Mouse (Mus musculus) ES-Bruce4 (cell line): ENCODE measurements at regions not wholly inside any gene's neighbourhood (a gene's known extent, or its start where the extent isn't known, plus 50 kb on each side); places are given as distances from the start of the nearest gene placed in this dataset.

ENCODE experiments used
- H3K27ac ChIP-seq: 2 replicates; pipeline ENCODE4 v1.5.1; 2012; ENCODE audit warnings: low read length, inconsistent platforms; ENCODE audit not compliant: insufficient read depth
- H3K27me3 ChIP-seq: 2 replicates; pipeline ENCODE4 v1.6.1; 2012; ENCODE audit warnings: mild to moderate bottlenecking, low read length, inconsistent platforms; ENCODE audit not compliant: control insufficient read depth, poor library complexity, insufficient read depth, severe bottlenecking
- H3K36me3 ChIP-seq: 2 replicates; pipeline ENCODE4 v1.6.1; 2012; ENCODE audit warnings: inconsistent platforms, mild to moderate bottlenecking, low read length, moderate library complexity; ENCODE audit not compliant: control insufficient read depth, poor library complexity, insufficient read depth, severe bottlenecking
- H3K4me1 ChIP-seq: one replicate; pipeline ENCODE4 v1.8.1; 2011; ENCODE audit warnings: low read length; ENCODE audit not compliant: control insufficient read depth, insufficient read depth
- H3K4me3 ChIP-seq: 2 replicates; pipeline ENCODE4 v1.5.1; 2011; ENCODE audit warnings: low read depth, mild to moderate bottlenecking, low read length
- H3K9ac ChIP-seq: 2 replicates; pipeline ENCODE4 v1.6.1; 2012; ENCODE audit warnings: low read depth, mild to moderate bottlenecking, inconsistent platforms; ENCODE audit not compliant: poor library complexity, severe bottlenecking
- H3K9me3 ChIP-seq: replicated peaks from 2 replicates; pipeline ENCODE4 v1.6.1; 2012; ENCODE audit warnings: mild to moderate bottlenecking, low read length, inconsistent platforms; ENCODE audit not compliant: control insufficient read depth, poor library complexity, insufficient read depth, severe bottlenecking
- CTCF ChIP-seq: IDR thresholded peaks from one replicate; pipeline ENCODE4 v1.8.1; 2011; ENCODE audit warnings: low read depth, low read length
- EP300 ChIP-seq: IDR thresholded peaks from 2 replicates; pipeline ENCODE4 v1.6.1; 2011; ENCODE audit warnings: low read depth, low read length; ENCODE audit not compliant: insufficient read depth
- POLR2A ChIP-seq: IDR thresholded peaks from one replicate; pipeline ENCODE4 v1.8.1; 2011; ENCODE audit warnings: low read length; ENCODE audit not compliant: insufficient read depth

GRCm38 (mm10) chr3:18738946-18739345, 790.7 kb downstream of the Cypt12 start:
- Histone ChIP-seq H3K27me3 (no peaks in the 10 kb centered on the region), H3K9ac (no peak overlapping the region), H3K36me3 (no peaks in the 10 kb centered on the region), H3K4me1 (no peaks in the 10 kb centered on the region), H3K27ac (no peak overlapping the region), H3K9me3 (no peaks in the 10 kb centered on the region), H3K4me3 (no peak overlapping the region)
- no peak for TF ChIP-seq CTCF
- TF ChIP-seq POLR2A = no peak
- no peak for TF ChIP-seq EP300

DNA sequence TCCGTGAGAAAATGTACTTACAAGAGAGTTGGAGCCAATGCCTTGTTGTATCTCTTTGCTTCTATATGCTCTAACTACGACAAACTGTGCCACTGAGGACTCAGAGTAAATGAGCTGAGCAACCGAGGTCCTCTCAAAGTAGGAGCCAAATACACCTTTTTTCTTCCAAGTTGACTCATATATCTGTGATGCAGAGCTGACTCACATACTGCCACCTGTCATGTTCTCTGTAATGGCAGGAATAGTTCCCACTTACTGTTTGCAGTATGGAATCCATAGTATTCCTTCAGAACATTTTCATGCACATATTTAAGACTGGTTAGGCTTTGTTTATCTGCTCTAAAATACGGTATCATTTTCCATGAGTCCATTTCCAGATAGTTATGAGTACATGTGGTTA, 792.1 kb downstream of the Cypt12 start:
- H3K27ac ChIP-seq = no peak overlapping the region
- no peaks in the 10 kb centered on the region for H3K36me3 ChIP-seq
- H3K9me3 ChIP-seq = no peaks in the 10 kb centered on the region
- no peaks in the 10 kb centered on the region for H3K27me3 ChIP-seq
- no peak overlapping the region for H3K4me3 ChIP-seq
- TF ChIP-seq CTCF (no peak), POLR2A (no peak), EP300 (no peak)
- no peaks in the 10 kb centered on the region for H3K4me1 ChIP-seq
- H3K9ac ChIP-seq = no peak overlapping the region

- no peaks in the 10 kb centered on the region for H3K4me1 ChIP-seq
- no peak overlapping the region for H3K27ac ChIP-seq
- no peak overlapping the region for H3K9ac ChIP-seq
- no peaks in the 10 kb centered on the region for H3K27me3 ChIP-seq
- H3K9me3 ChIP-seq = no peaks in the 10 kb centered on the region
- H3K4me3 ChIP-seq = no peak overlapping the region
- no peaks in the 10 kb centered on the region for H3K36me3 ChIP-seq
- TF ChIP-seq CTCF = no peak
- TF ChIP-seq POLR2A = no peak
- TF ChIP-seq EP300 = no peak
These were observed 795.3 kb downstream of the Cypt12 start for GRCm38 (mm10) chr3:18743474-18743873.

- Histone ChIP-seq H3K9me3 (no peaks in the 10 kb centered on the region), H3K4me1 (no peaks in the 10 kb centered on the region), H3K9ac (no peak overlapping the region), H3K4me3 (no peak overlapping the region), H3K27me3 (no peaks in the 10 kb centered on the region), H3K27ac (no peak overlapping the region), H3K36me3 (no peaks in the 10 kb centered on the region)
- TF ChIP-seq EP300 = no peak
- no peak for TF ChIP-seq POLR2A
- TF ChIP-seq CTCF = no peak
These were observed 796.0 kb downstream of the Cypt12 start for GRCm38 (mm10) chr3:18744216-18744615.

- Histone ChIP-seq H3K4me3 (no peak overlapping the region), H3K4me1 (no peaks in the 10 kb centered on the region), H3K9me3 (no peaks in the 10 kb centered on the region), H3K27ac (no peak overlapping the region), H3K9ac (no peak overlapping the region), H3K36me3 (no peaks in the 10 kb centered on the region), H3K27me3 (no peaks in the 10 kb centered on the region)
- no peak for TF ChIP-seq POLR2A
- TF ChIP-seq EP300 = no peak
- TF ChIP-seq CTCF = no peak
These were observed 798.0 kb downstream of the Cypt12 start for GRCm38 (mm10) chr3:18746206-18746605.

DNA sequence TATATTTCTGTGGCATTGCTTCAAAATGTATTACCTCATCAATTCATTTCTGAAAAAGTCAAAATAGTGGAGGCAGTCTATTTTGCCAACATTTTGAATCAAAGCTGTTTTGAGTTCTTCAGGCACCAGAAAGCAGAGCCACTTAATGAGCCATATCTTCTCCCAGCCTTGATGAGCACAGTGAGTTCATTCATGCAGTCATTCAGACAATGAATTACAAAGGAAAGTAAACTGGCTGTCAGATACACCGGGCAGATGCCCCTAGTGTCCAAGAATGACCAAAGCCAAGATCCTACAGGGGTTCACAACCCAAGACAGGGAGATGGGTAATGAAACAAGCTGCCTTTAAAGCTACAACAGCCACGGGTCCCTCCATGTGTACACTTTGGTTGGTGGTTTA, 798.7 kb downstream of the Cypt12 start:
- H3K27ac ChIP-seq = no peak overlapping the region
- no peak overlapping the region for H3K4me3 ChIP-seq
- TF ChIP-seq CTCF = no peak
- no peak for TF ChIP-seq EP300
- TF ChIP-seq POLR2A = no peak
- H3K36me3 ChIP-seq = no peaks in the 10 kb centered on the region
- no peak overlapping the region for H3K9ac ChIP-seq
- no peaks in the 10 kb centered on the region for H3K9me3 ChIP-seq
- H3K4me1 ChIP-seq = no peaks in the 10 kb centered on the region
- H3K27me3 ChIP-seq = no peaks in the 10 kb centered on the region

DNA sequence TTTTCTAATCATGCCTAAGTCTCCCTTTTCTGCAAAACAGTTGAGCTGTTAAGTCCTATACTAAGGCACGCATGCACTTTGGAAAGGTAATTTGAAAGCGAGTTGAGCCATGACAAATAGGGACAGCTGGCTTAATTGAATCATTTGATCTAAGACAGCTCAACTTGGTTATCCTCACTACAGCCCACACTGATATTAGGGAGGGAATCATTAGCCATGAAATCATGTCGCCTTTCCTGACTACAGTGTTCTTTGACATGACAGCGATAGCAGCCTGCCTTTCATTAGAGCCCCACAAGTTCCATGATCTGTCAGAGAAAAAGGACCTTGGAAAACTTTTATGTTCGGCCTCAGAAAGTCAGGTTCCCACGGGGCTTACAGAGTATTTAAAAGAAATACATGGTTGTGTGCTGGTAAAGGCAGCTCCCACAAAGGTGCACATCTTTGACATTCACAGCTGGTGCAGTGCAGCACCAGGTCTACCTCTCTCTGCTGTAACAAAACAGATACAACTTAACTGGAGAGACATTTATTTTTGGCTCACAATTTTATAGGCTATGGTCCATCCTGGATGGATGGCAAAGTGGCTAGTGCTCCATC, 803.5 kb downstream of the Cypt12 start:
- no peaks in the 10 kb centered on the region for H3K36me3 ChIP-seq
- H3K4me3 ChIP-seq = no peak overlapping the region
- no peak overlapping the region for H3K27ac ChIP-seq
- H3K4me1 ChIP-seq = no peaks in the 10 kb centered on the region
- H3K9ac ChIP-seq = no peak overlapping the region
- TF ChIP-seq POLR2A (no peak), EP300 (no peak), CTCF (no peak)
- no peaks in the 10 kb centered on the region for H3K27me3 ChIP-seq
- no peaks in the 10 kb centered on the region for H3K9me3 ChIP-seq
